Mouse (Mus musculus) thymus, postnatal 4 days (tissue): Measurements from ENCODE around the gene Gm9936.
"Not testable (repeated sequence)": the region's sequence is repeated elsewhere in the genome, so short reads cannot be mapped to it uniquely, and the experiment has no call there.

Source experiments
- DNase-seq: peaks from one replicate; pipeline ENCODE4 v3.0.0; 2021

Gene Gm9936

DNA sequence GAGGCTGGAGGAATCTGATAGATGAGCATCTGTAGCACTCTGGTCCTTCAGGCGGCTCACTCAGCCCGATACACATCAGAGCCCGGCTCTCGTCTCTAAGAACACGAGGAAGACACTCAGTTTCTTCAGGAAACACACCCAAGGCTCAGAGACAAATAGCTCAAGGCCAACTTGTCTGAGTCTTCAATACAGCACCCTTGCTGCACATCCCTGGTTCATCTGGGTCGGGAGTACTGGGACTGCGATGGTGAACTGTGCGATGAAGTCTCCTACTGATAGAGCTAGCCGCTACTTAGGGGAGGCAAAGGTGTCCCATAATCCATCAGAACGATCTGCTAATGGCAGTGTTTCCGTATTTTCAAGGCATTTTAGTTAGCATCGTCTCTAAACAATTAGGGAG, at the start of gene Gm9936:
Gene Gm9936 (minus strand): TSS at position 101 of the 400 bp plus-strand sequence.
- DNase-seq, result no peak

- peak; percentile 73 for DNase-seq
These were observed 43.9 kb upstream of the Gm9936 start for GRCm38 (mm10) chr5:114902413-114902812.

DNA sequence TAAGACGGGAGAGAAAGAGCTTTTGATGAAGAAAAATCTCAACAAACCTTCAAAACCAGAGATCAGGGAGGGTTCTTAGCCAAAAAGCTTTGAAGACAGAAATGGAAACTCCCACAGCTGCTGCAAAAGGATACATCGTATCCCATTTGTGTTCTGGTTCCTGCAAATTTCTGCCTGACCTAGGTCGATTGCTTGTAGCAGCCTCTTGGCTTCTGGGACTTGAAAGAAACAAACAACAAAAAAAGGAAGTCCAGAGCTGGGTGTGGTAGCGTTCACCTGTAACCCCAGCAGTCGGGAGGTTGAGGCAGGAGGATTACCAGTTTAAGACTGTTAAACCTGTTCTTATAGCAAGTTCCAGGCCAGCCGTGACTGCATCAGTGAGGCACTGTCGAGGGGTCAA, 40.4 kb upstream of the Gm9936 start:
- DNase-seq, result no peak

GRCm38 (mm10) chr5:114897374-114897793, 38.9 kb upstream of the Gm9936 start:
- peak; percentile 22 for DNase-seq

DNA sequence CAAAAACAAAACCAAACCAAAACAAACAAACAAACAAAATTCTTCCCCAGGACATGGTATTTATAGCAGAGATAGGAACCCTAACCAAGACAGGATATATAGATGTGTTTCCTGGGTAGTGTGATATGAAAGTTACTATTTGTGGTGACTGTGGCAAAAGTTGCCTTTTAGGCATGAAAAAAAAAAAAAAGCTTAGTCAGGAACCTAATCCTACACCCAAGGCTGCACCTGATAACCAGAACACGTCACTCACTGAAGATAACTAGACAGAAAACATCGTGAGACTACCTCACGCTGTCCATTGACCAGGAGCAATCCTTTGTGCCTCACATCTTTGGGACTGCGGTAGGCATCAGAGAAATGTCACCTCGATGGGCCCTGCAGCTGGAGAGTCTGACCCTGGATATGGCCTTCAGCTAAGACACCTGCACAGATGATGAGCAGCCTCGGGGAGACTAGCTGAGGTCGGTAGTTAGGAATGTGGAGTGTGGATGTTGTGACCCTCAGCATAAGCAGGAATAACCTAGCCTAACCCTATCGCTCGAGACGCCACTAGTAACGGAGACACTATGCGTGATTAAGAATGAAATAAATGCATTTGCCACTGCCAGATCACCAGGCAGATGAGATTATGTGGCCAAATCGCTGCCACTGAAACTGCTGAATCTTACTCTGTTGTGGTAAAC, 38.3 kb upstream of the Gm9936 start, which contains the start of gene Oasl2:
Gene Oasl2 (plus strand): TSS at position 249 of the 686 bp plus-strand sequence.
- DNase-seq, result no peak

DNA sequence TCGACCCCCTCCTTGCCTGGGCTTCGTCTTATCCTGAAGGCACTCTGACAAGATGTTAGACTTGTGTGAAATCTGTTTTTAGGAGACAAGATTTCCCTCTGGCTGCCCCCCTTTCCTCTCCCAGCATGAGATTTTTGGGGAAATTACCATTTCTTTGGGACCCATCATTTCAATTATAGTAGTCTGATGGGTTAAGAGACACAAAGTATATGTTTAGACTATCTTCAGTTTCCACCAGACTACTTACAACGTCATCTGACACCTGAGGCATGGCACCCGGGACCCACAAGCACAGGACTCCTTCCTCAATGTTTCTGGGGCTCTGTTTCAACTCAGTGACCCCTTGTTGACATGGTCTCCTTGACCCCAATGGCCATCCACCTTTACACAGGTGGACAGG, 37.1 kb upstream of the Gm9936 start:
- DNase-seq, result no peak

- no peak for DNase-seq
These were observed 30.5 kb upstream of the Gm9936 start for GRCm38 (mm10) chr5:114888995-114889394.

DNA sequence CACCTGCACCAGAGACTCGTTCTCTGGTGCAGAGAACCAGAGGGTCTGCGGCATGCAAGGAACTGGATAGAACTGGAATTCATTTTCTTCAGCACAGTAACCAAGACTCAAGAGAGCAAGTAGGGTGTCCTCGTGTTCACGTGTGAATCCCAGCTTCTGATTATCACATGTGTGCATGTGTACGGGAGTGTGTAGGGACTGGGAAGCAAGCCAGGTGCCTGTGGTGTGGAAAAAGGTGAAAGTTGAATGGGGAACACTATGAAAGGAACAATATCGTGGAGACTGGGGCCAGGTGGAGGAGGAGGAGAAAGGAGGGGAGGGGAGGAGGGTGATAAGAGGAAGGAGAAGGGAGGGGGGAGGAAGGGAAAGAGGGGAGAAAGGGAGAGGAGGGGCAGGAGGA, 28.3 kb upstream of the Gm9936 start:
- no peak for DNase-seq

GRCm38 (mm10) chr5:114883022-114883421, 24.5 kb upstream of the Gm9936 start:
- no peak for DNase-seq

DNA sequence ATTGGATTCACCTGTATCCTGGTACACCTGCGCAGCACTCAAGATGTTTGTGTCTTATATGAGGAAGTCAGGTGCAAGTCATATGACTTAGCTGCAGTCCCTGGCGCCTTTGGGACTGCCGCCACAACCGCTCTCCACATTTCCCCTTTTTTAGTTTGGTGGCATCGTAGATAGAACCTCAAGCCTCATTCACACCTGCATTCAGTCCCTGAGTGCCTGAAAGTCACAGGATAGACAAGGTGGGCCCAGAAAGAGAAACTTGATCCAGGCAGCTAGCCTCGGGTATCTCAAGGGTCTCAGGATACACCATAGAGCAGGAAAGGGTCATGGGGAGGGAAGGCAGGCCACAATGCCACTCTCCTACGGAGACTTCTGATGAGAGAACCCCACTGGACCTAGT, 23.8 kb upstream of the Gm9936 start:
- DNase-seq, result not testable (repeated sequence)

DNA sequence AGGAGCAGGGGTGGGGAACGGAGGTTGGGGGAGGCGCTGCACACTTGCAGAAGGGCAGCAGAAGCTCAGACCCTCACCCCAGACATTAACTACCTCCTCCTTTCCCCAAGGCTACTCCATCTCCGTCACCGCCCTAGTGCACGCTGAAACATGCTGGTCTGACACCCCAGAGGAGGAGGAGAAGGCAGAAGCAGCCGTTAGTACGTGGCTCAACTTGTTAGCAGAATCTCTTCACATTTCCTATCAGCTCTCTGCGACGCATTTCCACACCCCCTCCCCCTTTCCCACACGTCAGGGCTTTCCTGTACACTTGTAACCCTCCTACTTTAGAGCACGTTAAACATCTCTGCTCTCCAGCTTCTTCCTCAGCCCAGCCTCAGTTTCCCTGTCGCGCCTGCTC, 20.9 kb upstream of the Gm9936 start:
- no peak for DNase-seq

- DNase-seq, result no peak
These were observed 19.0 kb upstream of the Gm9936 start for GRCm38 (mm10) chr5:114877487-114877886.

DNA sequence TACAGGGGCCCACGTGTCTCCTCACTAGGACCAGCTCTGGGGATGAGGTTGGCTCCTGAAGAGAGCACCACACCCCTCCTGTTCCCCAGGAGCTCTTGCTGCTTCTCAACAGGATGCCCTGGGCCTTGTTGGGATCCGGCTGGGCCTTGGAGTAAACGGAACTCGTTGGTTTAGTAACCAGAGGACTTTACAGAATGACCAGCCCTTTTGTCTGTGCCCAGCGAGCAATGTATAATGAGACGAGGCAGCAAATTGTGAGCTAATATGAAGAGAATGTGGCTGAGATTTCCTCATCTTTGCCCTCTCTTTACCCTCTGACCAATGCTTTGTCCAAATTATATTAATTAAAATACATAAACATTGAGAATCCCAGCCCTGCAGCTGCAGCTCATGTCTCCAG, 17.8 kb upstream of the Gm9936 start:
- no peak for DNase-seq

GRCm38 (mm10) chr5:114875858-114876257, 17.4 kb upstream of the Gm9936 start:
- peak; percentile 31 for DNase-seq

DNA sequence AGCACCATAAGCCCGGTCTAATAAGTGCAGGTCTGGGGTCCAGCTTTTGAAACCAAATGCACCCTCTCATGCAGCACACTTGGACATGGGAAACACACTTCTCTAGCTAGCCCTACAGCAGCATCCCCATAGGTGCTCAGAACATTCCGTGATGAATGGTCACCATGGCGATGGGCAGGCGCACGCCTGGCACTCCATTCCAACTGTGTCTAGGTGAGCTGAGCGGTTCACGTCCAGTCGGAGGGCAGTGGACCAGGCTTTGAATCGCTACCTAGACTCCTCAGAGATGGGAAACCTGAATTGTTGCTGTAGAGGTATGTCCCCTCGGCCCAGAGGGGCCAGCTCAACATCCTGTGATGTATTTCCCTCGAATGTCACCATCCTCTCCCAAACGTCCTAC, 6.8 kb upstream of the Gm9936 start:
- DNase-seq, result no peak

- no peak for DNase-seq
These were observed 6.3 kb upstream of the Gm9936 start for GRCm38 (mm10) chr5:114864813-114865212.

DNA sequence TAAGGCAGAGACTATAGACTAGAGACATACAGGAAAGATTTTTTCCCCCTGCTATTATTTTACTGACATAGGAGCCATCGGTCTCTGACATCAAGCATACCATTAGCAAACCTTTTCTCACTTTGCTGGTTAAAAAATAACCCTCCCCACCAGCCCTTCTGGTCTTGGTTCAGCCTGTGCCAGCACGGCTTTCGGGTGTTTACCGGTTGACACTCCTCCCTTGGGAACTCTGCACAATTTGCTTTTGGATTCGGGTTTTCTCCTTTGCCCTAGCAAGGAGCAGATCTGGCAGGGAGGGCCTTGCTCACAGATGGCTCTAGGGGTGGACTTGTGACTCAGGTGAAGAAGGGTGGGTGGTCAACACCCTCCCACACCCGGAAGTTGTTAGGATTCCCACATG, 3.2 kb upstream of the Gm9936 start:
- no peak for DNase-seq

- peak; percentile 83 for DNase-seq
These were observed 771 bp upstream of the Gm9936 start for GRCm38 (mm10) chr5:114859253-114859652.

- DNase-seq, result not testable (repeated sequence)
These were observed 5.1 kb downstream of the Gm9936 start, which contains the start of gene 4930519G04Rik for GRCm38 (mm10) chr5:114853364-114853763. Gene 4930519G04Rik (plus strand): TSS chr5:114853664.

GRCm38 (mm10) chr5:114851565-114852236, 6.8 kb downstream of the Gm9936 start:
- no peak for DNase-seq

DNA sequence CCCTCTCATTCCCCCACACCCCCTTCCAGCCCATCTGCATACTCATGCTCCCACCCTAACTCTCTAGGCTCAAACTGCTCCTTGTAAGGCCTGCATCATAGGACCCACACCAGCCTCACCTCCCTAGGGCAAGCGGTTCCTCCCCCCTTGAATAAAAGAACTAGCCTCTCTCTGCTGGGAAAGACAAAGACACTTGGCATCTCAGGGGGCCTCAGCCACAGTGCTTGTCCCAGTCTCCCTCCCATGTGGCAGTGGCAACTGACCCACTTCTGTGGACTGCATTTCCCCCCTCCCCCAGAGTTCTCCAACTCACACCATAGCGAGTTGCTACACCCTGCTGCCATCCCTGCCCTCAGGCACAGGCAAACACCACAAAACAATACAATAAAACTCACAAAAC, 14.1 kb downstream of the Gm9936 start:
- not testable (repeated sequence) for DNase-seq

- DNase-seq, result no peak
These were observed 15.8 kb downstream of the Gm9936 start for GRCm38 (mm10) chr5:114842674-114843073.

GRCm38 (mm10) chr5:114842155-114842554, 16.3 kb downstream of the Gm9936 start:
- DNase-seq, result not testable (repeated sequence)

GRCm38 (mm10) chr5:114840481-114840880, 18.0 kb downstream of the Gm9936 start:
- DNase-seq, result not testable (repeated sequence)
